Mouse (Mus musculus) MEL (cell line): Measurements from ENCODE around the gene Pip5k1b. TPM values are rescaled to one million over a fixed set of nuclear protein-coding genes. Genes with fewer than 3 reads are reported as not detected.
A peak's percentile ranks its signal among the peaks of the same experiment; 100 is the strongest.

Experiments used
- DNase-seq: peaks from one replicate; pipeline ENCODE4 v3.0.0; 2011; ENCODE audit warnings: low read depth, low spot score
- H3K27ac ChIP-seq: 2 replicates; pipeline ENCODE4 v1.5.1; 2012; ENCODE audit warnings: low read depth, mild to moderate bottlenecking, control low read depth, low read length, moderate library complexity; ENCODE audit not compliant: control insufficient read depth
- H3K27me3 ChIP-seq, 2 experiments: fragments of 150-350 bp in 1 of 2; sonication (generic) in 1 of 2; 2 replicates each; pipeline ENCODE4 v1.6.1; 2012; ENCODE audit warnings: low read length in 2 of 2, mild to moderate bottlenecking in 2 of 2, improper control_type of control experiment in 1 of 2, moderate library complexity in 1 of 2; ENCODE audit not compliant: insufficient read depth in 2 of 2, control insufficient read depth in 1 of 2
- H3K36me3 ChIP-seq, 2 experiments: 2 replicates each; pipeline ENCODE4 v1.6.1; 2012 to 2014; ENCODE audit warnings: low read length in 2 of 2, improper control_type of control experiment in 1 of 2, inconsistent platforms in 1 of 2, mild to moderate bottlenecking in 1 of 2; ENCODE audit not compliant: insufficient read depth in 2 of 2, control insufficient read depth in 1 of 2
- H3K4me1 ChIP-seq, 2 experiments: fragments of 150-350 bp in 1 of 2; sonication (generic) in 1 of 2; 2 replicates each; pipeline ENCODE4 v1.6.1; 2012; ENCODE audit warnings: low read length in 2 of 2, improper control_type of control experiment in 1 of 2, mild to moderate bottlenecking in 1 of 2; ENCODE audit not compliant: insufficient read depth in 2 of 2, control insufficient read depth in 1 of 2
- H3K4me3 ChIP-seq, 2 experiments: fragments of 150-350 bp in 1 of 2; sonication (generic) in 1 of 2; 2 replicates each; pipeline ENCODE4 v1.5.1; 2012; ENCODE audit warnings: low read depth in 2 of 2, low read length in 2 of 2, mild to moderate bottlenecking in 2 of 2, moderate library complexity in 2 of 2, control low read depth in 1 of 2, improper control_type of control experiment in 1 of 2; ENCODE audit not compliant: control insufficient read depth in 1 of 2, insufficient read depth in 1 of 2
- H3K79me2 ChIP-seq: 2 replicates; pipeline ENCODE4 v1.6.1; 2012; ENCODE audit warnings: mild to moderate bottlenecking, low read length, moderate library complexity; ENCODE audit not compliant: control insufficient read depth, poor library complexity, insufficient read depth
- H3K9ac ChIP-seq: 2 replicates; pipeline ENCODE4 v1.6.1; 2012; ENCODE audit warnings: low read depth, mild to moderate bottlenecking, control low read depth, low read length, moderate library complexity; ENCODE audit not compliant: control insufficient read depth, poor library complexity, severe bottlenecking
- H3K9me3 ChIP-seq: fragments of 150-350 bp; sonication (generic); replicated peaks from 2 replicates; pipeline ENCODE4 v1.6.1; 2012; ENCODE audit warnings: mild to moderate bottlenecking, low read length, improper control_type of control experiment, moderate library complexity; ENCODE audit not compliant: insufficient read depth
- CHD1 ChIP-seq: IDR thresholded peaks from 2 replicates; pipeline ENCODE4 v1.6.1; 2012; ENCODE audit warnings: low read depth, mild to moderate bottlenecking, inconsistent platforms, low read length, improper control_type of control experiment
- EP300 ChIP-seq, 2 experiments: IDR thresholded peaks; 2 replicates each; pipeline ENCODE4 v1.6.1; 2011; ENCODE audit warnings: improper control_type of control experiment in 2 of 2, low read length in 2 of 2, low read depth in 1 of 2, mild to moderate bottlenecking in 1 of 2
- ETS1 ChIP-seq: IDR thresholded peaks from 2 replicates; pipeline ENCODE4 v1.6.1; 2012; ENCODE audit warnings: low read depth, mild to moderate bottlenecking, inconsistent platforms, low read length, improper control_type of control experiment, moderate library complexity
- MAX ChIP-seq: IDR thresholded peaks from 2 replicates; pipeline ENCODE4 v1.6.1; 2011; ENCODE audit warnings: low read length, improper control_type of control experiment
- MXI1 ChIP-seq: IDR thresholded peaks from 2 replicates; pipeline ENCODE4 v1.6.1; 2011; ENCODE audit warnings: mild to moderate bottlenecking, low read depth, low read length, improper control_type of control experiment
- MYC ChIP-seq: IDR thresholded peaks from 2 replicates; pipeline ENCODE4 v1.6.1; 2011; ENCODE audit warnings: low read depth, mild to moderate bottlenecking, low read length, improper control_type of control experiment, moderate library complexity
- NELFE ChIP-seq: IDR thresholded peaks from 2 replicates; pipeline ENCODE4 v1.6.1; 2011; ENCODE audit warnings: low read depth, low read length, improper control_type of control experiment
- NRF1 ChIP-seq: IDR thresholded peaks from 2 replicates; pipeline ENCODE4 v1.6.1; 2014; ENCODE audit warnings: low read depth, mild to moderate bottlenecking, inconsistent platforms, low read length, improper control_type of control experiment, moderate library complexity; ENCODE audit not compliant: poor library complexity, insufficient read depth, severe bottlenecking
- POLR2A ChIP-seq, 2 experiments: IDR thresholded peaks; 2 replicates each; pipeline ENCODE4 v1.6.1; 2011 to 2012; ENCODE audit warnings: low read length in 2 of 2, mild to moderate bottlenecking in 2 of 2, control low read depth in 1 of 2, improper control_type of control experiment in 1 of 2, low read depth in 1 of 2, moderate library complexity in 1 of 2; ENCODE audit not compliant: control insufficient read depth in 1 of 2, insufficient read depth in 1 of 2, poor library complexity in 1 of 2
- POLR2AphosphoS2 ChIP-seq: IDR thresholded peaks from 2 replicates; pipeline ENCODE4 v1.6.1; 2011; ENCODE audit warnings: low read length, improper control_type of control experiment
- RAD21 ChIP-seq: IDR thresholded peaks from 2 replicates; pipeline ENCODE4 v1.6.1; 2011; ENCODE audit warnings: mild to moderate bottlenecking, low read depth, low read length, improper control_type of control experiment
- SMC3 ChIP-seq: IDR thresholded peaks from 2 replicates; pipeline ENCODE4 v1.6.1; 2011; ENCODE audit warnings: low read depth, low read length, improper control_type of control experiment
- UBTF ChIP-seq: IDR thresholded peaks from 2 replicates; pipeline ENCODE4 v1.6.1; 2012; ENCODE audit warnings: low read depth, mild to moderate bottlenecking, inconsistent platforms, low read length, improper control_type of control experiment, moderate library complexity, borderline replicate concordance; ENCODE audit not compliant: insufficient read depth
- ZNF384 ChIP-seq: IDR thresholded peaks from 2 replicates; pipeline ENCODE4 v1.6.1; 2012; ENCODE audit warnings: low read depth, mild to moderate bottlenecking, inconsistent platforms, low read length, improper control_type of control experiment
- polyA plus RNA-seq, 2 experiments: library from polyadenylated mRNA; stranded (reverse) in 1 of 2; unstranded in 1 of 2; fragments of >175 nt in 1 of 2; fragments of >200 nt in 1 of 2; gene quantifications; 2 replicates each; pipeline versions ENCODE4 v1.2.1 to v1.2.4; 2012; ENCODE audit warnings: low replicate concordance in 2 of 2, low read depth in 1 of 2; ENCODE audit not compliant: insufficient read length in 2 of 2, insufficient read depth in 1 of 2, missing spikeins in 1 of 2
- total RNA-seq: library from RNA; depleted of rRNA; stranded (reverse); fragments of 300-350 nt; gene quantifications from 2 replicates; pipeline ENCODE4 v1.2.3, GENCODE M21; 2012

Gene Pip5k1b
- total and polyA plus RNA-seq, 3 experiments = 3.4 to 10.0 TPM; not detected in 1

GRCm38 (mm10) chr19:24366747-24367146 lies 188.9 kb downstream of the Pip5k1b start:
- TF ChIP-seq MXI1 (no peak), SMC3 (no peak), EP300 (IDR thresholded peaks at IDR 0.05; ENCODE audit: low read depth in 1 of 2, low read length in 2 of 2) (0 out of 4 replicates have a peak, but pooled peaks of 1 of the 2 experiments have one; percentile 18), CHD1 (no peak)
- Histone ChIP-seq H3K4me1 (peaks cover 0 to 2% of the 10 kb centered on the region in 2 experiments; a peak in 1 of 4 replicates), H3K9ac (no peak overlapping the region), H3K4me3 (no peak overlapping the region), H3K9me3 (no peaks in the 10 kb centered on the region), H3K36me3 (no peaks in the 10 kb centered on the region; a peak in 1 of 4 replicates), H3K27ac (no peak overlapping the region), H3K27me3 (no peaks in the 10 kb centered on the region), H3K79me2 (no peaks in the 10 kb centered on the region)
- DNase-seq = no peak

DNA sequence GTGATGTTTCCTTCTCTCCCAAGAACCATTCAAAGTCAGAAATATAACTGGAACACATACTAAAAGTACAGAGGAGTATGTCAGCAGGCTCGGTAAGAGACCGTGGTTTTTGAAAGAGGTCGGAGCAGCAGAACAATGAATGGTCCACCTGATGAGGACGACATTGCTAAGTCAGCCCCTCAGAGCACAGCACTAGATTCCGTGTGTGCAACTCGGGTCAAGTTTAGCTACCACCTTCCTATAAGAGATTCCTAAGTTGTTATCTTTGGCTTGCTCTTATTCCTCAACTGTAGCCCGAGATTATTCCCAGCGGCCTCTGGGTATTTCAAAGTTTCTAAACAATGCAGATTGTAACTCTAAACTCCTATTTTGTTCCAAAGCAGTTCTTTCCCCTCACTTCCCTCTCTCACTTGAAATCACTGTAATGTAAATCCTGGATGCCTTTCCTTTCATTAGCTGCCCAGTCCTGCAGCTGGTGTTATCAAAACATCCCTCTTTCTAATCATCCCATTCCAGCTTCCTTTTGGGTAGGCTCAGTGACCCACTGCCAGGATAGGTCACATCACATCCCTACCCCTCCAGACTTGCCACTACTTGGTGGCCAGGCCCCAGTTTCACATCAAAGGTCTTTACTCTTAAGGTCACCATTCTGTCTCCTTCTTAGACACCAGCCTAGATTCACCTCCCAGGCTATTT lies 192.9 kb downstream of the Pip5k1b start:
- Histone ChIP-seq H3K27ac (no peak overlapping the region), H3K4me3 (no peak overlapping the region), H3K79me2 (no peaks in the 10 kb centered on the region)
- no peak for TF ChIP-seq MYC
- TF ChIP-seq, all 39 proteins: peak for 0
- DNase-seq = no peak
- Histone ChIP-seq H3K36me3 (no peaks in the 10 kb centered on the region; a peak in 1 of 4 replicates), H3K9me3 (no peaks in the 10 kb centered on the region), H3K4me1 (peaks cover 0 to 2% of the 10 kb centered on the region in 2 experiments; a peak in 1 of 4 replicates), H3K27me3 (no peaks in the 10 kb centered on the region), H3K9ac (no peak overlapping the region)

- Histone ChIP-seq H3K27ac (no peak overlapping the region), H3K4me1 (no peaks in the 10 kb centered on the region), H3K9me3 (no peaks in the 10 kb centered on the region), H3K4me3 (no peak overlapping the region), H3K79me2 (no peaks in the 10 kb centered on the region), H3K27me3 (no peaks in the 10 kb centered on the region), H3K36me3 (no peaks in the 10 kb centered on the region), H3K9ac (no peak overlapping the region)
- TF ChIP-seq RAD21 = no peak
- TF ChIP-seq ETS1 = no peak
- no peak for TF ChIP-seq NRF1
- TF ChIP-seq EP300 (IDR thresholded peaks at IDR 0.05; ENCODE audit: low read depth in 1 of 2, low read length in 2 of 2) = no peak
- TF ChIP-seq UBTF = no peak
- TF ChIP-seq NELFE = no peak
- no peak for TF ChIP-seq POLR2AphosphoS2
- no peak for TF ChIP-seq MAX
- no peak for TF ChIP-seq MXI1
- no peak for TF ChIP-seq ZNF384
- TF ChIP-seq POLR2A (IDR thresholded peaks at IDR 0.05; ENCODE audit: control insufficient read depth in 1 of 2, insufficient read depth in 1 of 2, low read depth in 1 of 2, low read length in 2 of 2, poor library complexity in 1 of 2) = no peak
- no peak for DNase-seq
Observed at GRCm38 (mm10) chr19:24359270-24359669, 196.4 kb downstream of the Pip5k1b start.
